Mouse (Mus musculus): Measurements from ENCODE around the gene Tctn1.
A peak's percentile ranks its signal among the peaks of the same experiment; 100 is the strongest.

Gene Tctn1

GRCm38 (mm10) chr5:122263933-122264905, at the start of gene Tctn1:
TSS of gene Tctn1 (minus strand) at chr5:122264460.
- peak; percentile 72 for DNase-seq (ENCODE audit: extremely low spot score, low read depth, low spot score)

GRCm38 (mm10) chr5:122312942-122313684, 48.9 kb upstream of the Tctn1 start:
- DNase-seq (ENCODE audit: extremely low spot score, low read depth, low spot score) = no peak

GRCm38 (mm10) chr5:122312346-122312745, 48.1 kb upstream of the Tctn1 start:
- no peak for DNase-seq (ENCODE audit: extremely low spot score, low read depth, low spot score)

GRCm38 (mm10) chr5:122311692-122312091, 47.4 kb upstream of the Tctn1 start:
- no peak for DNase-seq (ENCODE audit: extremely low spot score, low read depth, low spot score)

- DNase-seq (ENCODE audit: extremely low spot score, low read depth, low spot score) = no peak
These were observed 46.4 kb upstream of the Tctn1 start for GRCm38 (mm10) chr5:122310699-122311098.

- DNase-seq (ENCODE audit: extremely low spot score, low read depth, low spot score) = no peak
These were observed 42.3 kb upstream of the Tctn1 start for GRCm38 (mm10) chr5:122306536-122306935.

GRCm38 (mm10) chr5:122305472-122305871, 41.2 kb upstream of the Tctn1 start:
- DNase-seq (ENCODE audit: extremely low spot score, low read depth, low spot score) = no peak

- no peak for DNase-seq (ENCODE audit: extremely low spot score, low read depth, low spot score)
These were observed 40.3 kb upstream of the Tctn1 start for GRCm38 (mm10) chr5:122304541-122304940.

- DNase-seq (ENCODE audit: extremely low spot score, low read depth, low spot score) = no peak
These were observed 39.7 kb upstream of the Tctn1 start for GRCm38 (mm10) chr5:122303937-122304336.

GRCm38 (mm10) chr5:122302810-122303745, 38.8 kb upstream of the Tctn1 start:
- DNase-seq (ENCODE audit: extremely low spot score, low read depth, low spot score) = no peak

GRCm38 (mm10) chr5:122300071-122300518, 35.8 kb upstream of the Tctn1 start:
- no peak for DNase-seq (ENCODE audit: extremely low spot score, low read depth, low spot score)

- no peak for DNase-seq (ENCODE audit: extremely low spot score, low read depth, low spot score)
These were observed 31.1 kb upstream of the Tctn1 start for GRCm38 (mm10) chr5:122295113-122295935.

GRCm38 (mm10) chr5:122294219-122294735, 30.0 kb upstream of the Tctn1 start:
- no peak for DNase-seq (ENCODE audit: extremely low spot score, low read depth, low spot score)

- no peak for DNase-seq (ENCODE audit: extremely low spot score, low read depth, low spot score)
These were observed 28.9 kb upstream of the Tctn1 start for GRCm38 (mm10) chr5:122293131-122293530.

- DNase-seq (ENCODE audit: extremely low spot score, low read depth, low spot score) = no peak
These were observed 27.5 kb upstream of the Tctn1 start for GRCm38 (mm10) chr5:122291553-122292339.

GRCm38 (mm10) chr5:122291149-122291548, 26.9 kb upstream of the Tctn1 start:
- DNase-seq (ENCODE audit: extremely low spot score, low read depth, low spot score) = no peak

- no peak for DNase-seq (ENCODE audit: extremely low spot score, low read depth, low spot score)
These were observed 24.0 kb upstream of the Tctn1 start for GRCm38 (mm10) chr5:122288147-122288811.

- no peak for DNase-seq (ENCODE audit: extremely low spot score, low read depth, low spot score)
These were observed 22.8 kb upstream of the Tctn1 start for GRCm38 (mm10) chr5:122287026-122287425.
